Mouse (Mus musculus) ovary, adult 2 months (tissue): ENCODE data around the gene Abi3. TPM values are rescaled to one million over a fixed set of nuclear protein-coding genes. Genes with fewer than 3 reads are reported as not detected.

Experiments
- polyA plus RNA-seq: library from polyadenylated mRNA; depleted of rRNA; stranded (reverse); fragments of >200 nt; gene quantifications from 2 replicates; pipeline ENCODE4 v1.2.3, GENCODE M21; 2012; rRNA removed

Abi3 gene
- polyA plus RNA-seq = 33.4 and 37.7 TPM in 2 replicates

GRCm38 (mm10) chr11:95842074-95842681 is at the start of gene Abi3:
Abi3 (minus strand) TSS chr11:95842476.

DNA sequence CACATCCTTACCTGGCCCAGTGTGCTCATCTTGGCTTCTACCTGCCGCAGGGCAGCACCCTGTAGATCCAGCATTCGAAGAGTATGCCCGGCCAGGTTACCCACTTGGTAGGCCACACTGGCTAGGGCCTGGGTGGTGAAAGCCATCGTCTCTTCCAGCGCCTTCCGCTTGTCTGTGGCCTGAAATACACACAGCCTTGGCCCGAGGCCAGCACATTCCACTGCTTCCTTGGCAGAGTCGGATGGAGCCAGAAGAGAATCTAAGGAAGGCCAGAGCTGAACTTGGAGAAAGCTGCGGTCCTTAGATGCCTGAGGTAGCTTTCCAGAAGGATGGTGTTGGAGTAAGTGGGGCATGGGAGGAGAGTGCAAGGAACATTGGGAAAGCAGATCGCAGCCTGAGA is 5.2 kb downstream of the Abi3 start, which contains the start of gene Gngt2:
TSS of gene Gngt2 (plus strand) at position 158 of the 400 bp plus-strand sequence.

DNA sequence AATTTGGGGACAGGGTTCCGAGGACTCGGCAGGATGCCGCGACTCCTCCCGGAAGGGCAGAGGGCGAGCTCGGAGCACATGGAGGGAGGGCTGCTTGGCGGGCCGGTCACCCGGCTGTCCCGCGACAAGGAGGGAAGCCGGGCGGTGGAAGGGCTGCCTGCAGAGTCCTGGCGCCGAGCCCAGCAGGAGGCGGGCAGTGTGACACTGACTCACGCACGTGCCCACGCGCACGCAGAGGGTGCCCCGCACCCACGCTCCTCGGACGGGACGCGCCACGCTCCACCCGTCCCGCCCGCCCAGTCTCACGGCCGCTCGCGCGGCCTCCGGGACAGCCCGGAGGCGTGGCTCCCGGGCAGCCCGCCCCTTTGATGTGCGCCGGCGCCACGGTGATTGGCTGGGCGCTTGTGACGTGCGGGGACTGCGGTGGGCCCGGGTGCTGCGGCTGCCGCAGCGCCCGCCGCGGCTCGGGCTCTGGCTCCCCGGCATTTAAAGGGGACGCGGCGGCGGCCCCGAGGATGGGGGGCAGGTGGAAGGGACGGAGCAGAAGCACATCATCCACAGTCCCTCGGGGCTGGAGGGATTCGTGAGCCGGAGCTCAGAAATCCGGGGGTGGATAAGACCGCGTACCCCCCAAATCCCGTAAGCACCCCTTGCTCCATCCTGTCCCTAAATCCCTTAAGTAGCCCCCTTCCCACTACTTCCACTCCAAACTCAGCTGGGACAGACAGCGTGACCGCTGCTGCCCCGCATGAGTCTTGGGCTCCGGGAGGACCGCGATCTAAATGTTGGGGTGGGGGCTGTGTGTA is 18.0 kb downstream of the Abi3 start, which contains the start of gene Phospho1:
TSS of gene Phospho1 (plus strand) at position 429 of the 806 bp plus-strand sequence.

Other genes starting within 250 kb of the Abi3 start
- 94.8 and 153 TPM in 2 replicates for gene Phb, start 175.5 kb downstream of the Abi3 start, polyA plus RNA-seq
- 22.4 and 35.5 TPM in 2 replicates for gene Zfp652, start 129.8 kb downstream of the Abi3 start, polyA plus RNA-seq
- not detected in 2 replicates for gene B130006D01Rik, start 118.9 kb downstream of the Abi3 start, polyA plus RNA-seq
- 26.5 and 29.5 TPM in 2 replicates for gene Phospho1, start 18.0 kb downstream of the Abi3 start, polyA plus RNA-seq
- gene Gngt2, start 5.3 kb downstream of the Abi3 start, polyA plus RNA-seq = 2.4 and 3.6 TPM in 2 replicates
- 0.29 and 0.42 TPM in 2 replicates for gene B4galnt2, start 72.4 kb upstream of the Abi3 start, polyA plus RNA-seq
- 0.13 and 0.19 TPM in 2 replicates for gene Igf2bp1, start 163.5 kb upstream of the Abi3 start, polyA plus RNA-seq
- gene Gip, start 182.1 kb upstream of the Abi3 start, polyA plus RNA-seq = not detected in 2 replicates
- gene Snf8, start 192.4 kb upstream of the Abi3 start, polyA plus RNA-seq = 20.0 and 22.1 TPM in 2 replicates
- 38.8 and 39.7 TPM in 2 replicates for gene Ube2z, start 222.9 kb upstream of the Abi3 start, polyA plus RNA-seq
- 450 and 554 TPM in 2 replicates for gene Atp5g1, start 233.2 kb upstream of the Abi3 start, polyA plus RNA-seq